Comparison of ENCODE assay signal across 11 mouse cellular contexts in genomic region chr1:54913379-54913873, GRCm38 (mm10). TPM values are rescaled to one million over a fixed set of nuclear protein-coding genes. Genes with fewer than 3 reads are reported as not detected.
DNase-seq lines count a peak whose midpoint lies in the region; ATAC-seq and TF ChIP-seq lines count a peak whose summit lies in the region.
"Had no signal": no experiment of that assay in that cellular context is flagged by ENCODE, and none has a peak within 500 bp of the region (broad histone marks: within the 10 kb centered on the region; RNA-seq: fewer than 3 reads in every experiment).

No protein-coding gene starts in this region.

- peak overlapping the region; percentile 3; the same call in 1 of the 2 replicates for H3K27ac ChIP-seq in layer of hippocampus, adult 2 months
- H3K27ac ChIP-seq in bone marrow macrophage, adult 2 months (ENCODE audit: insufficient read depth, low read depth, low read length), result peak overlapping the region; percentile 43
- peak overlapping the region; percentile 73 for H3K27ac ChIP-seq in macrophage
- no peak overlapping the region for H3K27ac ChIP-seq in intestine, postnatal 0 days (ENCODE audit: low read depth, low read length)
- H3K27ac ChIP-seq: midbrain, embryonic 13.5 days had no signal

- no peak for ATAC-seq in intestine, postnatal 0 days
- ATAC-seq: midbrain, embryonic 13.5 days had no signal

- H3K4me1 ChIP-seq in bone marrow macrophage, adult 2 months (ENCODE audit: control insufficient read depth, insufficient read depth, low read length), result peaks cover 59% of the 10 kb centered on the region
- no peaks in the 10 kb centered on the region; the same call in 1 of the 2 replicates for H3K4me1 ChIP-seq in intestine, postnatal 0 days (replicated peaks; ENCODE audit: control insufficient read depth, insufficient read depth, low read length)

- 6% methylated on average over 3 of the region's 3 CpGs for WGBS in macrophage (ENCODE audit: missing documents)
- WGBS in intestine, postnatal 0 days, result 88% methylated on average over 3 of the region's 3 CpGs

- peaks cover 89% of the 10 kb centered on the region for H3K79me2 ChIP-seq in macrophage (ENCODE audit: inconsistent target)

- TF ChIP-seq POLR2A in bone marrow macrophage, adult 2 months (IDR thresholded peaks at IDR 0.05; ENCODE audit: borderline replicate concordance, low read depth, low read length), result no peak

- H3K9me3 ChIP-seq in intestine, postnatal 0 days (ENCODE audit: control insufficient read depth), result no peaks in the 10 kb centered on the region
- H3K9me3 ChIP-seq: midbrain, embryonic 13.5 days had no signal

- intact Hi-C loops in left cerebral cortex, postnatal 36 days (cut with DNase I), result no loop called here

- H3K4me2 ChIP-seq in intestine, postnatal 0 days (replicated peaks; ENCODE audit: low read depth), result no peak overlapping the region
- H3K4me2 ChIP-seq: midbrain, embryonic 13.5 days had no signal

- H3K36me3 ChIP-seq in macrophage (ENCODE audit: inconsistent target), result no peaks in the 10 kb centered on the region
- H3K36me3 ChIP-seq in intestine, postnatal 0 days (ENCODE audit: control insufficient read depth, insufficient read depth), result no peaks in the 10 kb centered on the region
- H3K36me3 ChIP-seq: midbrain, embryonic 13.5 days had no signal

- no peak for DNase-seq in layer of hippocampus, adult 2 months (ENCODE audit: low spot score in 2 of 2)
- DNase-seq in layer of hippocampus, postnatal 10 days (ENCODE audit: low spot score in 2 of 2), result no peak
- peak; percentile 86 for DNase-seq in thymus, postnatal 0 days (ENCODE audit: low spot score)
- DNase-seq in left cerebral cortex, postnatal 36 days (ENCODE audit: low spot score in 2 of 2), result no peak
- no peak for DNase-seq in kidney, postnatal 10 days
- DNase-seq: heart, adult 18-20 months; kidney, adult 11 months had no signal

- H3K9ac ChIP-seq in intestine, postnatal 0 days (ENCODE audit: low read depth, low read length), result no peak overlapping the region
- H3K9ac ChIP-seq: midbrain, embryonic 13.5 days had no signal

- no peaks in the 10 kb centered on the region for H3K27me3 ChIP-seq in intestine, postnatal 0 days (replicated peaks; ENCODE audit: control insufficient read depth, insufficient read depth, low read length)
- H3K27me3 ChIP-seq: midbrain, embryonic 13.5 days had no signal

- no peak overlapping the region for H3K4me3 ChIP-seq in layer of hippocampus, adult 2 months
- H3K4me3 ChIP-seq in bone marrow macrophage, adult 2 months (ENCODE audit: insufficient read depth, low read length), result no peak overlapping the region
- no peak overlapping the region for H3K4me3 ChIP-seq in macrophage (ENCODE audit: inconsistent target)
- H3K4me3 ChIP-seq in intestine, postnatal 0 days (ENCODE audit: low read depth, low read length), result no peak overlapping the region
- H3K4me3 ChIP-seq: midbrain, embryonic 13.5 days had no signal

- TF ChIP-seq CTCF in layer of hippocampus, adult 2 months (conservative IDR thresholded peaks at IDR 0.05), result no peak
- TF ChIP-seq CTCF in bone marrow macrophage, adult 2 months (IDR thresholded peaks at IDR 0.05; ENCODE audit: low read depth, low read length), result no peak
- TF ChIP-seq CTCF in intestine, postnatal 0 days (IDR thresholded peaks at IDR 0.05; ENCODE audit: low read depth), result no peak

RNA-seq across cellular contexts. Expression of gene Ankrd44, which starts 12.8 kb away (rescaled TPM):
- 10 to 100 TPM in 1 of 2 experiments, 1 to 10 TPM in 1; 8.8 to 14.5 TPM for total RNA-seq in layer of hippocampus, adult 2 months (2021)
- total RNA-seq in layer of hippocampus, postnatal 10 days (2021), result 10 to 100 TPM; 37.8 to 38.1 TPM
- polyA plus RNA-seq in bone marrow macrophage, adult 2 months (2012; ENCODE audit: insufficient read depth, insufficient read length, missing spikeins), result 66.8 and 73.9 TPM in 2 replicates
- total RNA-seq in macrophage (2018; cell fraction: chromatin; rRNA removed), result 100 to 1,000 TPM; 135 to 677 (median 233) TPM
- total RNA-seq in macrophage (2018; cell fraction: cytosol; rRNA removed), result 10 to 100 TPM; 26.4 to 73.8 (median 36.9) TPM
- total RNA-seq in macrophage (2018; cell fraction: nucleus; rRNA removed), result 100 to 1,000 TPM in 16 of 26 experiments, 10 to 100 TPM in 10; 75.7 to 477 (median 132) TPM
- 20.2 to 33.0 TPM (median 32.0 TPM) in 3 replicates for polyA plus RNA-seq in macrophage (2018)
- polyA plus RNA-seq in thymus, postnatal 0 days (2015; fragmentation: Nextera tagmentation; extraction: Ambion mirVana), result 34.3 and 42.6 TPM in 2 replicates
- 10 to 100 TPM; 19.7 to 21.7 TPM for total RNA-seq in left cerebral cortex, postnatal 36 days (2021)
- 5.5 and 7.0 TPM in 2 replicates for polyA plus RNA-seq in intestine, postnatal 0 days (2015; fragmentation: Nextera tagmentation; extraction: Ambion mirVana)
